Mouse (Mus musculus) forebrain, embryonic 14.5 days (tissue): Measurements from ENCODE around the gene Supt16. TPM values are rescaled to one million over a fixed set of nuclear protein-coding genes. Genes with fewer than 3 reads are reported as not detected.
A peak's percentile ranks its signal among the peaks of the same experiment; 100 is the strongest.

ENCODE experiments used
- ATAC-seq: fragments of 200-750 bp; cut with Nextera tagmentation; 2 replicates; pipeline ENCODE4 v1.8.0; 2017; ENCODE audit warnings: mild to moderate bottlenecking, moderate library complexity
- DNase-seq: peaks from one replicate; pipeline ENCODE4 v3.0.0-alpha.2; 2015; ENCODE audit warnings: low spot score
- H3K27ac ChIP-seq: fragments of 300-500 bp; sonication (generic); 2 replicates; pipeline ENCODE4 v1.5.1; 2014; ENCODE audit warnings: low read depth, mild to moderate bottlenecking, control low read depth, low read length, moderate library complexity
- H3K27me3 ChIP-seq: fragments of 300-500 bp; sonication (generic); replicated peaks from 2 replicates; pipeline ENCODE4 v1.6.1; 2014; ENCODE audit warnings: low read length, control low read depth, mixed read lengths; ENCODE audit not compliant: control insufficient read depth, insufficient read depth
- H3K36me3 ChIP-seq: fragments of 300-500 bp; sonication (generic); 2 replicates; pipeline ENCODE4 v1.6.1; 2014; ENCODE audit warnings: low read length, control low read depth; ENCODE audit not compliant: control insufficient read depth, insufficient read depth
- H3K4me1 ChIP-seq: fragments of 300-500 bp; sonication (generic); 2 replicates; pipeline ENCODE4 v1.6.1; 2014; ENCODE audit warnings: antibody characterized with exemption, low read length, control low read depth; ENCODE audit not compliant: control insufficient read depth, insufficient read depth
- H3K4me2 ChIP-seq: fragments of 300-500 bp; sonication (generic); 2 replicates; pipeline ENCODE4 v1.6.1; 2014; ENCODE audit warnings: mild to moderate bottlenecking, control low read depth, low read length
- H3K4me3 ChIP-seq: fragments of 300-500 bp; sonication (generic); 2 replicates; pipeline ENCODE4 v1.5.1; 2014; ENCODE audit warnings: low read depth, low read length, control low read depth
- H3K9ac ChIP-seq: fragments of 300-500 bp; sonication (generic); 2 replicates; pipeline ENCODE4 v1.6.1; 2014; ENCODE audit warnings: mild to moderate bottlenecking, low read length, control low read depth, moderate library complexity
- H3K9me3 ChIP-seq: fragments of 300-500 bp; sonication (generic); replicated peaks from 2 replicates; pipeline ENCODE4 v1.6.1; 2016; ENCODE audit warnings: low read length, control low read depth, mixed read lengths; ENCODE audit not compliant: control insufficient read depth
- WGBS: fragments of 180-500 bp; shearing (Covaris S2); extraction: QIAGEN DNeasy Blood & Tissue Kit; methylation state at CpG from one replicate; pipeline ENCODE4 v1.1.7; 2014; 5-methylcytosine and 5-hydroxymethylcytosine counted together
- polyA plus RNA-seq: library from polyadenylated mRNA; unstranded; fragments of >200 nt; fragmentation: Nextera tagmentation; extraction: Ambion mirVana; gene quantifications from 2 replicates; pipeline ENCODE4 v1.2.1, GENCODE M21; 2014

The Supt16 gene
- polyA plus RNA-seq, 1 experiment from 2014 or later: 68.9 TPM

GRCm38 (mm10) chr14:52124636-52125035, 72.6 kb downstream of the Supt16 start:
- Histone ChIP-seq H3K9me3 (no peaks in the 10 kb centered on the region), H3K4me1 (no peaks in the 10 kb centered on the region), H3K9ac (no peak overlapping the region), H3K4me2 (no peak overlapping the region), H3K36me3 (no peaks in the 10 kb centered on the region), H3K27me3 (0 out of 2 replicates have a peak, but pooled peaks cover 2% of the 10 kb centered on the region), H3K27ac (no peak overlapping the region), H3K4me3 (no peak overlapping the region)
- DNase-seq (no peak), ATAC-seq (no peak)
- WGBS: 95% methylated on average over 3 of the region's 3 CpGs

- no peak overlapping the region for H3K9ac ChIP-seq
- no peak overlapping the region for H3K4me2 ChIP-seq
- 21% methylated on average over 4 of the region's 4 CpGs for WGBS
- no peaks in the 10 kb centered on the region for H3K36me3 ChIP-seq
- no peaks in the 10 kb centered on the region for H3K4me1 ChIP-seq
- DNase-seq: peak; percentile 77
- H3K9me3 ChIP-seq: no peaks in the 10 kb centered on the region
- no peak overlapping the region for H3K4me3 ChIP-seq
- peak; percentile 51 for ATAC-seq
- no peak overlapping the region for H3K27ac ChIP-seq
- 0 out of 2 replicates have a peak, but pooled peaks cover 2% of the 10 kb centered on the region for H3K27me3 ChIP-seq
Observed at GRCm38 (mm10) chr14:52123918-52124317, 73.3 kb downstream of the Supt16 start.

GRCm38 (mm10) chr14:52120169-52120568, 77.0 kb downstream of the Supt16 start:
- no peak for ATAC-seq
- Histone ChIP-seq H3K36me3 (no peaks in the 10 kb centered on the region), H3K27me3 (0 out of 2 replicates have a peak, but pooled peaks cover 2% of the 10 kb centered on the region), H3K27ac (no peak overlapping the region), H3K9ac (peak overlapping the region; percentile 81), H3K4me3 (peak overlapping the region; percentile 50; the same call in 1 of the 2 replicates), H3K4me2 (peak overlapping the region; percentile 94), H3K4me1 (no peaks in the 10 kb centered on the region; the same call in 1 of the 2 replicates), H3K9me3 (no peaks in the 10 kb centered on the region)
- no peak for DNase-seq
- 63% methylated on average over 7 of the region's 7 CpGs for WGBS

GRCm38 (mm10) chr14:52118823-52119608, 78.2 kb downstream of the Supt16 start:
- Histone ChIP-seq H3K4me1 (no peaks in the 10 kb centered on the region; the same call in 1 of the 2 replicates), H3K27me3 (0 out of 2 replicates have a peak, but pooled peaks cover 2% of the 10 kb centered on the region), H3K9me3 (no peaks in the 10 kb centered on the region), H3K36me3 (no peaks in the 10 kb centered on the region), H3K9ac (peak overlapping the region; percentile 81), H3K4me2 (peak overlapping the region; percentile 94), H3K4me3 (peak overlapping the region; percentile 50), H3K27ac (peak overlapping the region; percentile 72; the same call in 1 of the 2 replicates)
- WGBS: 1% methylated on average over 38 of the region's 38 CpGs
- peak; percentile 70 for DNase-seq
- ATAC-seq: peak; percentile 85

- peak overlapping the region; percentile 94 for H3K4me2 ChIP-seq
- H3K27ac ChIP-seq: no peak overlapping the region; the same call in 1 of the 2 replicates
- DNase-seq (peak; percentile 35), ATAC-seq (peak; percentile 49; the same call in 1 of the 2 replicates)
- no peaks in the 10 kb centered on the region for H3K36me3 ChIP-seq
- H3K27me3 ChIP-seq: 0 out of 2 replicates have a peak, but pooled peaks cover 2% of the 10 kb centered on the region
- no peaks in the 10 kb centered on the region; the same call in 1 of the 2 replicates for H3K4me1 ChIP-seq
- H3K4me3 ChIP-seq: peak overlapping the region; percentile 50; the same call in 1 of the 2 replicates
- H3K9me3 ChIP-seq: no peaks in the 10 kb centered on the region
- WGBS: 21% methylated on average over 8 of the region's 8 CpGs
- peak overlapping the region; percentile 81; the same call in 1 of the 2 replicates for H3K9ac ChIP-seq
Observed at GRCm38 (mm10) chr14:52118456-52118822, 78.8 kb downstream of the Supt16 start.

GRCm38 (mm10) chr14:52117241-52117640, 80.0 kb downstream of the Supt16 start:
- ATAC-seq (no peak), DNase-seq (no peak)
- no peak overlapping the region for H3K9ac ChIP-seq
- H3K9me3 ChIP-seq: no peaks in the 10 kb centered on the region
- H3K4me3 ChIP-seq: no peak overlapping the region
- H3K36me3 ChIP-seq: no peaks in the 10 kb centered on the region
- no peak overlapping the region for H3K4me2 ChIP-seq
- no peaks in the 10 kb centered on the region; the same call in 1 of the 2 replicates for H3K4me1 ChIP-seq
- H3K27me3 ChIP-seq: no peaks in the 10 kb centered on the region
- WGBS: 95% methylated on average over 5 of the region's 5 CpGs
- no peak overlapping the region for H3K27ac ChIP-seq

GRCm38 (mm10) chr14:52114101-52114500, 83.1 kb downstream of the Supt16 start:
- ATAC-seq: no peak
- H3K27me3 ChIP-seq: no peaks in the 10 kb centered on the region
- no peak overlapping the region for H3K4me2 ChIP-seq

More at GRCm38 (mm10) chr14:52114101-52114500, 83.1 kb downstream of the Supt16 start:
- no peak for DNase-seq
- H3K4me1 ChIP-seq: no peaks in the 10 kb centered on the region; the same call in 1 of the 2 replicates
- WGBS: 81% methylated on average over 1 of the region's 1 CpGs
- no peaks in the 10 kb centered on the region for H3K36me3 ChIP-seq
- no peak overlapping the region for H3K4me3 ChIP-seq
- no peaks in the 10 kb centered on the region for H3K9me3 ChIP-seq
- H3K27ac ChIP-seq: no peak overlapping the region
- no peak overlapping the region for H3K9ac ChIP-seq
